Mouse (Mus musculus): ENCODE measurements around the gene St3gal3. TPM values are rescaled to one million over a fixed set of nuclear protein-coding genes. Genes with fewer than 3 reads are reported as not detected.

Gene St3gal3
- polyA plus RNA-seq, 1 experiment = 19.3 TPM

DNA sequence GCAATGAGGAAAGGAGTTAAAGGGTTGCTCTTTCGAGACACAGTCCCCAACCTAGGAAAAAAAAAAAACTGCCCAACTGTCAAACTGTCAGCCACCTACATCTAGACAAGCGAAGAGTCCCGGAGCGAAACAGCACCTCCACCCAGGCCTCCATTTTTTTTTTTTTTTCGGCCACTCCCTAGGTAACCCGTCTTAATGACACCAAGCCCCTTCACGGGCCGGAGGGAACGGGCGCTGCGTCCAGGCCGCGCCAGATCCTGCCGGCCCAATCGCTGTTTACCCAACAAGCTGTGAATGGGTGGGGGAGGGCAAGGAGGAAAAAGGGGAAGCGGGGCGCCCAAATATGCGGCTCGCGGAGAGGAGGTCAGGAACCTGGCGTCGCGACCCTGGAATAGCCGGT is 248.1 kb downstream of the St3gal3 start:
- WGBS = under 1% methylated on average over 24 of the region's 24 CpGs

GRCm38 (mm10) chr4:117885994-117886393 is 248.7 kb downstream of the St3gal3 start:
- DNase-seq = no peak
- H3K4me3 ChIP-seq (ENCODE audit: control insufficient read depth, insufficient read depth, low read length) = peak overlapping the region; percentile 13
- no peaks in the 10 kb centered on the region; the same call in 1 of the 2 replicates for H3K27me3 ChIP-seq (ENCODE audit: control insufficient read depth, insufficient read depth, low read length)
- 81% methylated on average over 9 of the region's 9 CpGs for WGBS
- TF ChIP-seq CTCF (IDR thresholded peaks at IDR 0.05; ENCODE audit: borderline replicate concordance, control insufficient read depth, extremely low read depth, insufficient read depth, low read length, poor library complexity) (no peak), POLR2A (IDR thresholded peaks at IDR 0.05; ENCODE audit: control insufficient read depth, extremely low read depth, insufficient read depth, low read length, poor library complexity) (no peak)
- H3K27ac ChIP-seq (ENCODE audit: control insufficient read depth, insufficient read depth, low read length) = no peak overlapping the region
- no peaks in the 10 kb centered on the region; the same call in 1 of the 2 replicates for H3K36me3 ChIP-seq (ENCODE audit: control insufficient read depth, insufficient read depth, low read length)
- H3K4me1 ChIP-seq (replicated peaks; ENCODE audit: control insufficient read depth, insufficient read depth, low read length) = peaks cover 13% of the 10 kb centered on the region

More for the DNA sequence above, 248.1 kb downstream of the St3gal3 start:
- TF ChIP-seq POLR2A (IDR thresholded peaks at IDR 0.05; ENCODE audit: control insufficient read depth, extremely low read depth, insufficient read depth, low read length, poor library complexity) (no peak), CTCF (IDR thresholded peaks at IDR 0.05; ENCODE audit: borderline replicate concordance, control insufficient read depth, extremely low read depth, insufficient read depth, low read length, poor library complexity) (no peak)
- Histone ChIP-seq H3K27me3 (ENCODE audit: control insufficient read depth, insufficient read depth, low read length) (no peaks in the 10 kb centered on the region; the same call in 1 of the 2 replicates), H3K36me3 (ENCODE audit: control insufficient read depth, insufficient read depth, low read length) (no peaks in the 10 kb centered on the region; the same call in 1 of the 2 replicates), H3K4me1 (replicated peaks; ENCODE audit: control insufficient read depth, insufficient read depth, low read length) (peaks cover 17% of the 10 kb centered on the region), H3K27ac (ENCODE audit: control insufficient read depth, insufficient read depth, low read length) (no peak overlapping the region), H3K4me3 (ENCODE audit: control insufficient read depth, insufficient read depth, low read length) (peak overlapping the region; percentile 89)
- no peak for DNase-seq

- 97% methylated on average over 10 of the region's 10 CpGs for WGBS
Measured at GRCm38 (mm10) chr4:117885093-117885492, 249.6 kb downstream of the St3gal3 start.

DNA sequence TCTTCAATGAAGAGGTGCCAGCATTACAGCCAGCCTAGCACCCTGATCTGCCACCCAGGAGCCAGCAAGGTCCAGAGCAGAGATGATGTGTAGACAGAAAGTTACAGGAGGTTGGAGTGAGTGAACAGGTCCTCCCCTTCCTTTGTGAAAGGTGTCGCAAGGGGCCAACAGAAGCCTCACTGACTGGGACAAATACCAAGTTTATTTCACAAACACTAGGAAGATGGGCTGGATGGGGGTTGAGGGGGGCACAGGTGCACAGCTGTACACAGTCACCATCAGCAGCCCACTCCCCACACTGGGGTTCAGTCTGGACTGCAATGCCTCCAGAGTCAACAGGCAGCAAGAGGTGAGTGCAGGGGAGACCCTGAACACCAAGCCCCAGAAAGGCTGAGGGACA is 250.6 kb downstream of the St3gal3 start:
- H3K27me3 ChIP-seq (ENCODE audit: control insufficient read depth, insufficient read depth, low read length) = no peaks in the 10 kb centered on the region; the same call in 1 of the 2 replicates
- no peak for TF ChIP-seq CTCF (IDR thresholded peaks at IDR 0.05; ENCODE audit: borderline replicate concordance, control insufficient read depth, extremely low read depth, insufficient read depth, low read length, poor library complexity)
- no peak for TF ChIP-seq POLR2A (IDR thresholded peaks at IDR 0.05; ENCODE audit: control insufficient read depth, extremely low read depth, insufficient read depth, low read length, poor library complexity)
- DNase-seq = no peak
- H3K4me1 ChIP-seq (replicated peaks; ENCODE audit: control insufficient read depth, insufficient read depth, low read length) = peaks cover 10% of the 10 kb centered on the region
- no peak overlapping the region for H3K4me3 ChIP-seq (ENCODE audit: control insufficient read depth, insufficient read depth, low read length)
- 100% methylated on average over 1 of the region's 1 CpGs for WGBS
- no peaks in the 10 kb centered on the region; the same call in 1 of the 2 replicates for H3K36me3 ChIP-seq (ENCODE audit: control insufficient read depth, insufficient read depth, low read length)
- H3K27ac ChIP-seq (ENCODE audit: control insufficient read depth, insufficient read depth, low read length) = no peak overlapping the region

More at GRCm38 (mm10) chr4:117885093-117885492, 249.6 kb downstream of the St3gal3 start:
- Histone ChIP-seq H3K27me3 (ENCODE audit: control insufficient read depth, insufficient read depth, low read length) (no peaks in the 10 kb centered on the region; the same call in 1 of the 2 replicates), H3K4me1 (replicated peaks; ENCODE audit: control insufficient read depth, insufficient read depth, low read length) (peaks cover 10% of the 10 kb centered on the region), H3K36me3 (ENCODE audit: control insufficient read depth, insufficient read depth, low read length) (no peaks in the 10 kb centered on the region; the same call in 1 of the 2 replicates), H3K27ac (ENCODE audit: control insufficient read depth, insufficient read depth, low read length) (no peak overlapping the region), H3K4me3 (ENCODE audit: control insufficient read depth, insufficient read depth, low read length) (no peak overlapping the region)
- no peak for DNase-seq
- TF ChIP-seq POLR2A (IDR thresholded peaks at IDR 0.05; ENCODE audit: control insufficient read depth, extremely low read depth, insufficient read depth, low read length, poor library complexity) = no peak
- no peak for TF ChIP-seq CTCF (IDR thresholded peaks at IDR 0.05; ENCODE audit: borderline replicate concordance, control insufficient read depth, extremely low read depth, insufficient read depth, low read length, poor library complexity)

DNA sequence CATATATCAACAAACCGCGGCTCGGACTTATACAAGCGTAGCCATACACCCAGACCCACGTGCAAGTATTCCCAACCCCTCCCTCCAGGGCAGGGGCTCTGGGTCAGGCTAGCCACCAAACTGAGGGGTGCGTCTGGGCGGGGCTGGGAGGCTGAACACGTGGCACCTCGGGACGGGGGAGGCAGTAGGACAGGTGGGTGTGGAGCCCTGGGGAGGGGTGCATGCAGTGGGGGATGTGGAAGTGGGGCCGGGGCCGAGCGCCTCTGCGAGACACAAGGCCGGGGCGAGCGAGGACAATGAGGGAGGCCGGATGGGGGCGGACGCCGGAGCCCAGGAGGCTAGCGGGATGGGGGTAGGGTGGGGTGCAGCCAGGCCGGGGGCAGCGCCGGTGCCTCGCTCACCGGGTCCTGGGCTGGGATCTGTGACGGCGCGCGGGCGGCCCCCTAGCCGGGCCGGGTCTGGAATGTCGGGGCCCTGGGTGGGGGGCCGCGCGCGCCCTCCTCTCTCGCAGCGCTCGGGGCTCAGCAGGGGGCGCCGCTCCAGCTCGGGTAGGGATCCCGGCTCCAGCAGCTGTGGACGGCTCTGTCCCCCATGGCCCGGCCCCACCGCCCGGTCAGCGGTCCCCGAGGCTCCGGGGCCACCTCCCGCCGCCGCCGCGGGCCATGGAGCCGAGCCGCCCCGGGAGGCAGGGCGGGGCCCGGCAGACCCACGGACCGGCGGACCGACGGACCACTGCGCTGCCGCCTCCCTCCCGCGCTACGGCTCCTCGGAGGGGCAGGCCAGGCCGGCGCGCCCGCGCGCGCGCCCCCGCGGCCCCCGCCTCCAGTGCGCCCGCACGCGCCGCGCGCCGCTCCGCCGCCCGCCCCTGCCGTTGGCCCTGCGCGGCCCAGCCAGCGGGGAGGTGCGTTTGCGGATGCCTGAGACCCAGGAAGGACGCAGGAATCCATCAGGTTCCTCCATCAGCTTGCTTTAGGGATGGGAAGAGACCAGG is 251.7 kb downstream of the St3gal3 start, which contains the start of gene B4galt2:
Gene B4galt2, minus strand, starts transcription at position 787 of the 991 bp plus-strand sequence.
- Histone ChIP-seq H3K27me3 (ENCODE audit: control insufficient read depth, insufficient read depth, low read length) (no peaks in the 10 kb centered on the region; the same call in 1 of the 2 replicates), H3K36me3 (ENCODE audit: control insufficient read depth, insufficient read depth, low read length) (no peaks in the 10 kb centered on the region; the same call in 1 of the 2 replicates), H3K4me1 (replicated peaks; ENCODE audit: control insufficient read depth, insufficient read depth, low read length) (peaks cover 10% of the 10 kb centered on the region), H3K4me3 (ENCODE audit: control insufficient read depth, insufficient read depth, low read length) (0 out of 2 replicates have a peak within 1 kb of the TSS, but pooled peaks have one; percentile 17), H3K27ac (ENCODE audit: control insufficient read depth, insufficient read depth, low read length) (no peak within 1 kb of the TSS)
- TF ChIP-seq CTCF (IDR thresholded peaks at IDR 0.05; ENCODE audit: borderline replicate concordance, control insufficient read depth, extremely low read depth, insufficient read depth, low read length, poor library complexity) (no peak), POLR2A (IDR thresholded peaks at IDR 0.05; ENCODE audit: control insufficient read depth, extremely low read depth, insufficient read depth, low read length, poor library complexity) (no peak)
- DNase-seq = peak; percentile 31
- 5% methylated on average over 101 of the region's 103 CpGs for WGBS

Other genes starting within 250 kb of the St3gal3 start
- gene Atp6v0b, start 247.6 kb downstream of the St3gal3 start, polyA plus RNA-seq (2012; rRNA removed) = 372 and 526 TPM in 2 replicates
- 38.8 and 45.8 TPM in 2 replicates for gene Dph2, start 242.9 kb downstream of the St3gal3 start, polyA plus RNA-seq (2012; rRNA removed)
- 87.7 and 96.0 TPM in 2 replicates for gene Ipo13, start 219.9 kb downstream of the St3gal3 start, polyA plus RNA-seq (2012; rRNA removed)
- gene Artn, start 205.2 kb downstream of the St3gal3 start, polyA plus RNA-seq (2012; rRNA removed) = 0.26 and 0.27 TPM in 2 replicates
- gene Kdm4a, start 45.1 kb upstream of the St3gal3 start, polyA plus RNA-seq (2012; rRNA removed) = 63.9 and 69.2 TPM in 2 replicates
- 165 and 202 TPM in 2 replicates for gene Ptprf, start 156.5 kb upstream of the St3gal3 start, polyA plus RNA-seq (2012; rRNA removed)